Mouse (Mus musculus): ENCODE measurements at regions not wholly inside any gene's neighbourhood (a gene's known extent, or its start where the extent isn't known, plus 50 kb on each side); places are given as distances from the start of the nearest gene placed in this dataset.
A peak's percentile ranks its signal among the peaks of the same experiment; 100 is the strongest.

DNA sequence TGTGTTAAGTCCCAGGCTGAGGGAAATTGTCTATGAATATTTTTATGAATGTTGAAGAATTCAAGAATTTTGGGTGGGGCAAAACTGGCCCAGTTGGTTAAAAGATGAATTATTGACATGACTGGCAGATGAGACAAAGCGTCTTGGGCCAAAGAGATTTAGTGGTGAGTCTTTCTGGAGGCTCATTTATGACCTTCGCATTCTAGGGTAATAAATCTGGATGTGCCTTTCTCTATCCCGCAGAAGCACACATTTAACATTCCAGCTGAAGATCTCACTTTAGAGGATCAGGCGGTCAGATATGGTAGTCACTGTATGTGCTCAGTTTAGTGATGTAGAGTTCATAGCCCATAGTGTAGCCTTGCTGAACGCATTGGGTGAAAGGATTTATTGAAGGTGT, 296.9 kb upstream of the Gm21798 start:
- no peak for DNase-seq (ENCODE audit: low spot score)

DNA sequence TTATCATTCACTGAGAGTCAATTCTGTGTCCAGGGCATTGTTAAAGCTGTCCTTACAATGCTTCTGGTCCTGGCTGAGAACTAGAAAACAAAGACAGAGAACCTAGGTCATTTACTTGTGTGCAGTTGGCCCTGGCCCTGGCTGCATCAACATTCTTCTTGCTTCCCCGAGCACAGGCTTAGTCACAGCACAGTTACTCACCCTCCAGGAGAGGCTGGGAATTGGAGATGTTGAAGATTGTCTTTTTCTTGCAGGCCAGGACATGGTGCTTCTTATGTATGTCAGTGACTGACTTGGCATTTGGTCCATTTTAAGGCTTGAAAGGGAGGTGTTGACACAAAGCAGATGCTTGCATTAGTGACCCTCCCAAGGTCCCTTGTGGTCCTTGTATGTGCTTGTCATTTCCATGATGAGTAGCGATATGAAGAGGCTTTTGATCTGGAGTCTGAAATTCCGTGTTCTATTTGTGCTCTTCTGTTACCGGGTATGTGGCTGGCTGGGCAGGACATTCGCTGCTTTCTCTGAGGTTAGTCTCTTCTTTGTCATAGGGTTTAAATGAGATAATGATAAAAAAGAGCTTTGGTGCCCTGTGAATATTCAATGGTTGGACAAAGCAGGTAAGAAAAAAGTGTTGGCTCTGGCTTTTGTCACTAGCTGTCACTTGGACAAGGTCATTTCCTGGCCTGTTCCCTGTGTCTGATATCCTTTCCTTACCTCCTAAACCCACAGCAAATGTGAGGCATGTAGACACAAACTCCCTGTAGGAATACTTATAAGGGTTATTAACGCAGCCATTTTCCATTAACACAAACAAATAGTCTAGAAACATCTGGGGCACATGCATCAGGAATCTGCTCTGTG, 285.0 kb upstream of the Gm21798 start:
- DNase-seq (ENCODE audit: low spot score): no peak

DNA sequence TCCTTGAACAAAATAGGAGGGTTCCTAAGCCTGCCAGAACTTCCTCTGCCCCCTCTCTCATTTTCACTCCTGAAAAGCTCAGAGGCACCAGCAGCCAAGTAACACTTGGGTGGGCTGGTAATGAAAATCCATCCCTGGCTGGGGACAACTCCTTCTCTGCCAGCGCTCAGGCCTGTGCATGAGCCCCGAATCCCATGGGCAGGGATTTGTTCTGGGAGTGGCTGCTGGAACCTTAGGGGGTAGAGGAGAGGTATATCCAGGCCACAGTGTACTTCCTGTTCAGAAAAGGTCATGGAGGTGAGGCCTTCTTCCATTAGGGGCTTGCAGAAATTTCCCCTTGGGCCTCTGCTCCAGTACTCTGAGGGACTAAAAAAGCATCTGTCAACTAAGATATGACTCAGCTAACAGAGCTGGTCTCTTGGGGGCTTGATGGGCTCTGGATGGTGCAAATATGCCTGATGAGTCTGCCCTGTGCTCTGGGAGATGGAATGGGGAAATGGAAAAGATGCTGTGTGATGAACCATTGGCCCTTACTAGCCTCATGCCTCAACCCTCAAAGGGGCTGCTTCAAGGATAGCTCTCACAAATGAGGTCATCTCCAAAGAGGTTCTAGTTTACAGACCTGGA, 284.2 kb upstream of the Gm21798 start:
- DNase-seq (ENCODE audit: low spot score): no peak

DNA sequence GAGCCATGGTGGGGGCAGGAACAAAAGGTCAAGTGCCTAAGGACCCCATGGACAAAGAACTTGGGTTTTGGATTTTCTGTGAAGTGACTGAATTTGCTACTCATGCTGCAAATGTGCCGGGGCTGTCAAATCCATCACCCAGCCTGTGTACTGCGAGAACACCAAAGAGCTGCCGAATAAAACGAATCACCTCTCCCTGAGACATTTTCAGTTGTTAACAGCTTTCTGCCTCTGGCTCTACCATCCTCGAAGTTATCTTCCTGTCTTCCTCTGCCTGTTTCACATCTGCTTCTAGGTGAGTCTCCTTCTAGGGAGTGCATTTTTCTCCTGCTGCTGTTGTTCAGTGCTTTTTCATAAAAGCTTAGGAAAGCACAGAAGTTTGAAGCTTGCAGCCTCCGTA, 283.3 kb upstream of the Gm21798 start:
- no peak for DNase-seq (ENCODE audit: low spot score)

DNA sequence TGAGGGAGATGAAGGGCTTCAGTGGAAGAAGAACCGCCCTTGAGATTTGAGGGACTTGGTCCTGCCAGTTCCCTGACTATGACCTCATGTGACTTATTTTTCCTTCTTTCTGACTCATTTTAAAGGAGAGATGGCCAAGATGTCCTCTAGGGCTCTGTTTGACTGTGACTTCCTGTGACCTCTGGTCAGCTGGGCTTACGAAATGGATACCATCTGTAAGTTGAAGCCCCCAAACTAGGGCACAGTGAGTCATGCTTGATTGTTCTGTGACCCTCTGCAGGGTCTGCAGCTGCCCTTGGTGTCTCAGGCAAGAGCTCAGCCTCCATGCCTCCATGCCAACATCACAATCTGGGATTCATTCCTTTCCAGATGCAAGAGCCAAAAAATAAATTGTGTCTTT, 282.3 kb upstream of the Gm21798 start:
- DNase-seq (ENCODE audit: low spot score): no peak

DNA sequence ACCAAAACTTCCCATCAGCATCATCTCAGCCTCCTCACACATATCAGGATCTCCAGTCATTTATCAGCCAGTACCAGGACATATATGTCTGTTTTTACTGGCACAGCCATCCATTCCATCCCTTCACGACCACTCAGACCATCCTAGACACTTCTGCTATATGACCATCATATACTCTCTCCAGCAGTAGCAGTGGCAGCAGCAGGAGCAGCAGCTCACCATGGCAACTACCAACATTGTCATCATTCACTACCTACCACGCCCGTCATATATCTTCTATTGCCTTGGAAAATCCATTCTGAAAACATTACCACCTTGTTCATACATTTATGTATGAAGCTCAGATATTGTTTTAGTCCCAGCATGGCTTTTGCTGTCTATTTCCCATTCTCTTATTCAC, 276.1 kb upstream of the Gm21798 start:
- DNase-seq (ENCODE audit: low spot score): no peak

DNA sequence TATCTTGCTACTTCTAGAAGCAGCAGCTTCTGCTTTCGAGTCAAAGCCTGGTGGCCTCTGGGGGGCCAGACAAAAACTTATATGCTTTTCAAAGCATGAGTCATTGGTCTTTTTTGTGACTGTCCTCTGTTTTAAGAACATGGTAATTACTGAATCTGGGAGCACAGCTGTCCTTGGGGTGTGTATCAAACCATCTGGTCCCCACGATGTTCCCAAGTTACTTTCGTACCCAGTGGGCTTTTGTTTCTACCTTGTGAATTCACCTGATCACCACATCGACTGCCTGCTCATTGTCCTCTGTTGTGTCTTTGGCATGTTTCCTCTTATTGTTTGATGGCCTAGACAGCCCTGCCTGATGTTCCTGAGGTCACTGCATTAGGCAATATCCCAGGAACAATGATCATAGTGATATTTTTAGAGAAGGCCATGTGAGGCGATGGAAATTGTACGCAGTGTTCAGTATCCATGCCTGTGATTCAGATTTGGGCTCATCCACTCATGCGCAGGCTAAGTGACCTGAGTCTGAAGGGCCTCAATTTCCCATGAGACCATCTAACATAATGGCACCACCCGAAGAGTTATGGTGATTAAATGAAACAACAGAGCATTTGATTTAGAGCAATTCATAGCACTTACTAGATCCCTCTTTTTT, 275.1 kb upstream of the Gm21798 start:
- DNase-seq (ENCODE audit: low spot score): no peak

DNA sequence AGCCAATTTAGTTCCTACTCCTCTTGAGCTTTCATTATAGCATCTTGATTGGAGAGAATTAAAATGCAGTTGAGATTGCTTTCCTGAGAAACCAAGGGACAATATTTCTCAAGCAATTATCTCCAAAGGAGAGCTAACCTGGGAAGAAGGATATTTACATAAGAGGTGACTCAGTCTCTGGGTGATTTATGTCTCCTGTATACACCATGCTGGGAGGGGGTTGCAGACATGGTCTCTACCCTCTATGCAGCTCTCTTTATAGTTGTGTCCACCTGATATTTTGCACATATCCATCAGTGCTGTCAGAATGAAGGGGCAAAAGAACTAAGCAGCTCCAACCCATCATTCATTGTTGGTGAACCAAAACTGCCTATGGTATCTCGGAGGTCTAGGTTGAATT, 274.6 kb upstream of the Gm21798 start:
- no peak for DNase-seq (ENCODE audit: low spot score)

DNA sequence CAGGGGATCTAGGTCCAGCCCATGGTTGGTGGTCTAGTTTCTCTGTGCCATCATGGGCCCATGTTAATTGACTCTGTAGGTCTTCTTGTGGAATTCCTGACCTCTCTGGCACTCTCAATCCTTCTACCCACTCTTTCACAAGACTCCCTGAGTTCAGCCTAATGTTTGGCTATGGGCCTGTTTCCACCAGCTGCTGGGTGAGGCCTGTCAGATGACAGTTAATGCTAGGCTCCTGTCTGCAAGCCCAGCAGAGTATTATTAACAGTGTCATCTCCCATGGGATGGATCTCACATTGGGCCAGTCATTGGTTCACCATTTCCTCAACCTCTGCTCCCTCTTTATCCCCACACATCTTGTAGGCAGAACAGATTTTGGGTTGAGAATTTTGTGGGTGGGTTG, 271.5 kb upstream of the Gm21798 start:
- no peak for DNase-seq (ENCODE audit: low spot score)

DNA sequence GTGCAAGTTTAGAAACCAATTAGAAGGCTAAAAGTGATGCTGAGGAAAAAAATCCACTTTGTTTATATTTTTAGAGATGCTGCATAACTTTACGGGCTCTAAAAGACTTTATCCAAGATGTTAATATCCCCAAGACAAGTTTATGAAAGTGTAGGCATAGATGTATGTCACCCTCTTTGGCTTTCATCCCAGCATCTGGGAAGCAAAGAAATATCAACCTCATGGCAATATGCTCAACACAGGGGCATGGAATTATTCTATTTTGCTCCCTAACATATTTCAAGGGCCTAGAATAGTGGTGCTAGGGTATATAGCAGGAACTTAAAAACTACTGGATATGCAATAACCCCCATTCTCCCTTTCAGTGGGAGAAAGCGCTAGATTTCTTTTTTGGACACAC, 260.0 kb upstream of the Gm21798 start:
- DNase-seq (ENCODE audit: low spot score): no peak

DNA sequence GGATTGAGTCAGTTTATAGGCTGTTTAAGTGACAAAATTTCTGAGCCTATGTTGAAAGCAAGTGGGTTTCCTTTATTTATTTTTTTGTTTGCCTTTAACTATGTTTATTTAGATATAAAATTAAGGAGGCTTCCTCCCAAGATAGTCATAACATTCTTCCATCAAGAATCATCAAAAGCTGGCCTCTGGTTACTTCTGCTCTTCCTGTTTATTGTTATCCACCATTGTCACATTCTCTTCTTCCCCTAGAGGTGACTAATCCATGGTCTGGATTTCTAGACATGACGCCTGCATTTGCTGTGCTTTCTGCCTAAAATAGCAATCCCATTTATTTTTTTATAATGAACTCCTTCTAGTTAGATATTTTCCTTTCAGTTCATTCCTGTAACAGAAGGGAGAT, 259.3 kb upstream of the Gm21798 start:
- no peak for DNase-seq (ENCODE audit: low spot score)

DNA sequence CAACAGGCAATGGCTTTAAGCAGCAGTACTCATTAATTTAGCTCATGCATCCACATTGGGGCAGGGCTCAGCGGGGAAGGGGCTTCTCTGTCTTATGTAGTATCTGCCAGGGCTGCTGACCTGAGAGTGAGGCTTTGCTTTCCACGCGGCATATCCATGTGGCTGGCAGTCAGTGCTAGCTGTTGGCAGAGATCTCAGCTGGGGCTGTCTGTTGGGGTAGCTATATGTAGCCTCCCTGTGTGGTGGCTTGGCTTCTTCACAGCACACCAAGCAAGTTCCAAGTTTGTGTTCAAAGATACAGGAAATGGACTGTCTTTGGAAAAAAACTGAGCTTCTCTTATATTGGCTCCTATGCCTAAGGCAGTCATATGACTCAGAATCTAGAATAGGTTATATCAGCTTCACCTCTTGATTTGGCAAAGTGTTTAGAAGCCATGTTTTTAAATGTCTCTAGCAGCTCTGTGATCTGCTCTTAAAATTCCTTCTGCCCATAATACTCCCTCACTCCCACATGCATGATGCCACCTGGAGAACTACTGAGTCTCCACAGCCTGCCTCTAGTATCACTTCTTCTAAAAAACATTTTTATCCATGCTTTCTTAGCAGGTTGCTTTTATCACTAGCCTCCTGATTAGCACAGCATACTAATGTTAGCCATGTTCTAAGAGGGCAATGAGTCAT, 254.9 kb upstream of the Gm21798 start:
- DNase-seq (ENCODE audit: low spot score): no peak

DNA sequence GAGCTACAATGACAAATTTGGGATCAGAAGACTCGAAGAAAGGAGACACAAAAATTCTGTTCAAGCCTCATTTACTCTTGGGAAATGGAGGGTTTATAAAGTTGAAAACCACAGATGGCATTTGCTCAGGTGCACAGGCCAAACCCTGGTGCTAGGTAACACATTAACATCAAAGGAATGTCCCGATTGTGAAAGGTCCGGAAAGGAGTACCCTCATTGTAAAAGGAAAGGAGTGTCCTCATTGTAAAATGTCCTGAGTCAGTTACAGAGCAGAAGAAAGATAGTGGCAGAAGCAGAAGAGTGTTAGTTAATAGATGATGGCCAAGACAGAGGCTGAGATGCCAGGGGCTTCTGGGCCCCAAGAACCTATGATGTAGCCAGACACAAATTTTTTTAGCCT, 252.8 kb upstream of the Gm21798 start:
- no peak for DNase-seq (ENCODE audit: low spot score)

DNA sequence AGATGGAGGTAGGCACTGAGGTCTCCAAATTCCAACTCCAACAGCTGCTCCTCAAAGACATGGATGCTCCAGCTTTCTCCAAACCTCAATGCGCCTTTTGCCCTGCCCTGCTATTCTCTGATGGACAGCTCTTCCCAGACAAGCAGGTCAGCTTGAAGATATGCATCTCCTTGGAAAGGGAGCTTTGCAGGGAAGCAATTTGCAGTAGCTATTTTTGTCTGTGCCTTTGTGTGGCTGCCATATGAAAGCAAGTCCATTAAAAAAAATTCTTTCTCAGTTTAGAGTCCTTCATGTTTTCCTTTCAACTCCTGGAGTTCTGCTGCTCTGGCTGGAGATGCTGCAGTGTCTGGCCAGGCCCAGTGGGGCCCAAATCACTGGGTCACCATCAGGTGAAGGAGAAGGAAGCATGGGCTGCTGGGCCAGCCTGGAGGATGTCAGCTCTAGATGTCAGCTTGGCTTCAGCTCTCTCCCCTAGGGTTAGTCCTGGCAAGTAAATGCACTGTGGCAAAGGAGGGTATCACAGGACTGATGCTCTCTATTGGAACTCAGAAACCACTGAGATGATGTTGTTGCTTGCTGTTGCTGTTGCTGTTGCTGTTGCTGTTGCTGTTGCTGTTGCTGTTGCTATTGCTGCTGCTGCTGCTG, 240.5 kb upstream of the Gm21798 start:
- no peak for DNase-seq (ENCODE audit: low spot score)

DNA sequence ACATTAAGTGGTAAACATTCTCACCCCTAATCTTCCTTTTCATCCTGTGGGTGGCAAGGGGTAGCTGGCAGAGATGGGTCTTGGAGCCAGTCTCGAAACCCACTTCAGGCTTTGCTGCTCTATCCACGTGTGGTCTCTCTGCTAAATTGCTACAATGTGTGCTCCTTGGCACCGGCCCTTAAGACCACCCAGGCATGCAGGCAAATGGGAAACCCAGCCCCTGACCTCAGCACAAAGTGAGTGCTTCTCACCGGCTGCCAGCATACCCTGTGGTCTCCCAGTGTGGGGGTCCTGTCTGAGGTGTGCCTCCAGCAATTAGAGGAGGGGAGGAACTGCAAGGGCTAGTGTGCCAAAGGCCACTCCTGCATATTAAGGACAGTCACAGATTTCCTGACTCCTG, 238.5 kb upstream of the Gm21798 start:
- DNase-seq (ENCODE audit: low spot score): no peak

DNA sequence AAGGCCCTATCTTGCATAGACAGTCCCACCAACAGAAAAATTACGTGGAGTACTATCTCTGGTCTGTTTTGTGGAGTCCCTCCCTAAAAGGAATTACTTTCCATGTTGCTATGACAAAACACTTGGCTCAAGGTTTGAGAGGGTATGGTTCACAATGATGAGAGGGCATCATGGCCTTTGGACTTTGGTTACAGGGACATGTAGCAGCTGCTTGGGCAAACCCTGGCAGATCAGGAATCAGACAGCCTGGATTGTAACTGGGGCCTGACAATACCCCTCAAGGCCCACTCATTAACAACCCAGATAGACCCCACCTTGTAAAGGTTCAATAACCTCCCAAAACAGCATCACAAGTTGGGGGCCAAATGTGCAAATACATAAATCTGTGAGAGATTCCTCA, 237.0 kb upstream of the Gm21798 start:
- DNase-seq (ENCODE audit: low spot score): no peak

DNA sequence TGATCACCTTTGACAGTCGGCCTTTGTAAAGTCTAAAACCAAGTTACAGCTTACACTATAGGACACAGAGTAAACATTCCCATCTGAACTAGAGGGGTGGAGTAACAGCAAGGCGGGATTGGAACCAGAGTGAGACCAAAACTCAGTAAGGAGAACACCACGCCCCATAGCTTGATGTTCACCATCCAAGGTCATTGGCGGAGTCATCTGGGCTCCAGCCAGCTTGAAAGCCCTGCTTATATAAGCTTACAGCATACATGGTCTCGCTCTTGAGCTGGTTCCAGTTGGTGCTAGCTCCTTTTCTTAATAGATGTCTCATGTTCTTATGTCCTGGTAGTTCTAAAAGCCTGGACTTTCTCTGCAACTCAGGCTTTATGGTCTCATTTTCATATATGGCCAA, 236.4 kb upstream of the Gm21798 start:
- DNase-seq (ENCODE audit: low spot score): no peak

DNA sequence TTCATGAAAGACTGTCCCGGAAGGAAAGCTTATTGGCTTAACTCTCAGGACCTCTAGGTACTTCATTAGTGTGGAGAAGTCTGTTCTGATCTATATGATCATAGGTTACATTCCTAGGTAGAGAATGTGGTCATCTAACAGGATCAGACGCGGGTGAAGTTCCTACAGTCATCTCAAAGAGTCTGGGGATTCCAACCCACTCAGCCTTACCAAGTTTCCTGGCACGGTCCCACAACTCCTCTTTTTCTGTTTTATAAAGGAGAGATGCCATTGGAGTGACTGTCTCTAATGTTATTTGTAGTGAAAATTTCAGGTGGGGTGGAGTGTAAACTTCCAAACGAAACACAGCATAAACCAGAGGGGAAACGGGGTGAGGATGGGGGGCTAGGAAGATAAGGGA, 233.4 kb upstream of the Gm21798 start:
- no peak for DNase-seq (ENCODE audit: low spot score)

DNA sequence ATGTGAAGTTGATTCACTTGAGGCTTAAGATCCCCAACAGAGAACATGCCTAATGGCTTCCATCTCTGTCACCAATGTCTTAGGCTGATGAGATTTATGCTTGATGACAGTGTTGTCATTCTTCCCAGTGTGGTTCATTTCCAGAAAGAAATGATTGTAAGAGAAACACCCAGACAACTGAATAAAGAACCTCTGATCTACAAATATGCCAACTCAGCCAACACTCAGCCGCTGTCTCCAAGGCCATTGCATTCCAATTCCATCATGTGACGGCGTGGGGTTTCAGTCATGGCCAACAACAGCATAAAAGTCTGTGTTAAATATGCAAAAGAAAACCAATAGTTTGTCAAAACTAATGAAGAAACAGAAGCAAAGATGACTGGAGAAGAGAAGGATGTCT, 230.7 kb upstream of the Gm21798 start:
- DNase-seq (ENCODE audit: low spot score): no peak

DNA sequence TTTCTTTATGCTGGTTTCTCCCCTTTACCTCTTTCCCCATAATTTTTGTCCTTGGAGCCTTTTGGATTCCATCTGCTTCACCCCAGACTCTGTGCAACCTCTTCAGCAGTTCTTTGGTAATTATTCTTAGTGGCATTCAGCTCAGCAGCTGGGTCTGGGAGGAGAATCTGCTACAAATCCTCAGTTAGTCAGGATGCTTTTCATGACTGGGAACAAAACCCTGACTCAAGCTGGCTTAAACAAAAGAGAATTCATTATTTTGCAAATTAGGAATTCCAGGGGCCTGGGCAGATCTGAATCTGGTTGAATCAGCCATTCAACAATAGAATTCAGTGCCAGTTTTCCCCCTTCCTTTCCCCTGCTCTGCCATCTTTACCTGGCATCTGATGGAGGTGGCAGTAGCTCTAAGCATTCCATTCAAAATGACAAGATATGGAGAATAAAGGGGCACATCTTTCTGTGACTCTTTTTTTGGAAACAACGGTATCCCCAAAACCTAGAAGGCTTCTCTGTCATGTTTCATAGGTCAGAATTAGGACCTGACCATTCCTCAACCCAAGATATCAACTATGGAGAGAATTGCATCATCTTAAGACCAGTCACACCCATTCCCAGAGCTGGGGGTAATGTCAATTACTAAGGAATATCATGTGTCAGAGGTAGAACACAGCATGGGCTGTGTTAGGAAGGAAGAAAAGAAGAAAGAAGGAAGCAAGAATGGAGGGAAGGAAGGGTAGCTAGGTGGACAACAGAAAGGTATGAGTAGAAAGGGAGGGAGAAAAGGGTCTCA, 227.2 kb upstream of the Gm21798 start:
- DNase-seq (ENCODE audit: low spot score): peak; percentile 30

DNA sequence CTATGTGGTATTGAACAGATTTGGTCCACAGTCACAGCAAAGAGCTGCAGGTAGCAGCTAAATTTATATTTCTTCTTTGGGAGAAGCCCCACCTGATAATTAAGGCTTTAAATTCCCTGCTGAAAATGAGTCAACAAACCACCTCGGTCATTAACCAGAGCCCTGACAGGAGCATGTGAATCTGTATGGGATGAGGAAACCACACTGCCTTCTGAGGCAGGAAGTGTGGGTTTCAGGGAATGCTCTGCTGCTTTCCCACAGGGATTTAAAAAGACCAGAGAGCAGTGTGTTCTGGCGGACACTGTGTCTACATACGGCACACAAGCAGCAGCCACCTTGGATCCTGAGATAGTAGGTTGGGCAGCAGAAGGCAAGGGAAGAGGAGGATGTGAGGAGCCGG, 204.0 kb upstream of the Gm21798 start:
- DNase-seq (ENCODE audit: low spot score): no peak

DNA sequence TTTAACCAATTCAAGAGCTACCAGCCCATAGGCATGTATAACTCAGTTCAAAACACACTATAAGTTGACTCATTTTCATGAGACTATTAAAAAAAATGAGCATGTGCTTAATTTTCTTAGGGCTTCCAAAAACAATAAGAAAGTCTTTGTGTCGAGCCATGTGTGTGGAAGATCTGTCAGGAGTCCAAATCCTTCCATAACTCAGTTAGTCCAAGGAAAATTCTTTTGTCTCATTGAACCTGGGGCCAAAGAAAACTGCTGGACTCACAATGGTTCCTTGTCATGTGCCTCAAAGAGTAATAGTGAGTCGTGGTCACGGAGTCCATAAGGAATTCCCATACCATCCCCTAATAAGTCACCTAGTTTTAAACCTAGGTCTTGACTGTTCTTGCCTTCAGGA, 199.0 kb upstream of the Gm21798 start:
- DNase-seq (ENCODE audit: low spot score): no peak
